Mouse (Mus musculus): ENCODE data around the gene Ppp2r2c.
A peak's percentile ranks its signal among the peaks of the same experiment; 100 is the strongest.

The Ppp2r2c gene

DNA sequence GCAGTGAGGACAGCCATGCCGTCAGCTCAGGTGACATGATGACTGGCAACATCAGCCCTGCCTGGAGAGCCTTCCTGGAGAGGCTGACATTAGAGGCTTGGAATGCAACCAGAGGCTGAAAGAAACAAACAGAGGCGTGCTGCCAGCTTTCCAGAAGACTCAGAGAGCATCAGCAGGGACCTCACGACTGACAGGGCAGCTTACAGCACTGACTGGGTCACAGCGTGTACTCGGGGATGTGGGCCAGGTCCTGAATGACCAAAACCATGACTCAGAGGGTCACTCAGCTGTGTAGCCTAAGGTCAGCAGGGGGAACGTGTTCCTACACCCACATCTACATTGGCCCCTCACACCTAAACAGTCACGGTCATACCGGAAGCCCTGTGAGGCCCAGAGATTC lies 110.7 kb downstream of the Ppp2r2c start:
- DNase-seq (ENCODE audit: low read depth, low spot score), result no peak

GRCm38 (mm10) chr5:36979631-36980030 lies 111.3 kb downstream of the Ppp2r2c start:
- no peak for DNase-seq (ENCODE audit: low read depth, low spot score)

DNA sequence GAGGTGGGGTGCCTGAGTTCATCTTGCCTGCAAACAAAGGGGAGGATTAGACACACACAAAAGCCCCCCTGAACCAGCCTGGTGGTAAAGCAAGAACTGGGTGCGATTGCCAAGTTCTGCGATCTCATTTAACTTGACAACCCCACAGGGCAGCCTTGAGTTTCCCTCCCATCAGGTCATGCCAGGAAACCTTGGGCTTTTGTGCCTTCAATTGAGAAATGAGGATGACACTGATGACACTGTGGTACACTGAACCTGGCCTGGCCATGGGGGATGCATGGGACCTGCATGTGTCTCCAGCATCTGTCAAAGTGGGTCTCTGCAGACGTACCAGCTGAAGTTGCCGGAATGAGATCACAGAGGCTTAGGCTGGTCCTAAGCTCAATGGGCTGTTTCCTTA lies 114.0 kb downstream of the Ppp2r2c start:
- no peak for DNase-seq (ENCODE audit: low read depth, low spot score)

DNA sequence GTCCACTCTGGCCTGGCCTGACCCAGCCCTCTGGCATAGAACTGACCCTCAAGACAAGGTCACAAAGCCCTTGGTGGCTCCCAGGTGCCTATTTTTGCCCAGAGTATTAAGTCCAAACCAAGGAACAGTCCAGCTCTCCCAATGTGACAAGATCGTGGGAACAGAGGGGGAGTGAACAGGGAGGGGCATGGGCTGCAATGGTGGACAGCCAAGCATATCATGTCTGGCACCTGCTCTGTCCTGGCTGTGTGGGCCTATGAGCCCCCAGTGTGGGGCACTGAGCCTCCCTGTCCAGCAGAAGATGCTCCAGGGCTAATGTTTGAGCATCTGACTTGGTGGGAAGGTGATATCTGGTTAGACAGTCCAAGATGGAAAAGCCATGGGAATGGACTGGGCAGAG lies 118.3 kb downstream of the Ppp2r2c start:
- no peak for DNase-seq (ENCODE audit: low read depth, low spot score)

GRCm38 (mm10) chr5:36988124-36988780 lies 119.9 kb downstream of the Ppp2r2c start:
- DNase-seq (ENCODE audit: low read depth, low spot score), result no peak

DNA sequence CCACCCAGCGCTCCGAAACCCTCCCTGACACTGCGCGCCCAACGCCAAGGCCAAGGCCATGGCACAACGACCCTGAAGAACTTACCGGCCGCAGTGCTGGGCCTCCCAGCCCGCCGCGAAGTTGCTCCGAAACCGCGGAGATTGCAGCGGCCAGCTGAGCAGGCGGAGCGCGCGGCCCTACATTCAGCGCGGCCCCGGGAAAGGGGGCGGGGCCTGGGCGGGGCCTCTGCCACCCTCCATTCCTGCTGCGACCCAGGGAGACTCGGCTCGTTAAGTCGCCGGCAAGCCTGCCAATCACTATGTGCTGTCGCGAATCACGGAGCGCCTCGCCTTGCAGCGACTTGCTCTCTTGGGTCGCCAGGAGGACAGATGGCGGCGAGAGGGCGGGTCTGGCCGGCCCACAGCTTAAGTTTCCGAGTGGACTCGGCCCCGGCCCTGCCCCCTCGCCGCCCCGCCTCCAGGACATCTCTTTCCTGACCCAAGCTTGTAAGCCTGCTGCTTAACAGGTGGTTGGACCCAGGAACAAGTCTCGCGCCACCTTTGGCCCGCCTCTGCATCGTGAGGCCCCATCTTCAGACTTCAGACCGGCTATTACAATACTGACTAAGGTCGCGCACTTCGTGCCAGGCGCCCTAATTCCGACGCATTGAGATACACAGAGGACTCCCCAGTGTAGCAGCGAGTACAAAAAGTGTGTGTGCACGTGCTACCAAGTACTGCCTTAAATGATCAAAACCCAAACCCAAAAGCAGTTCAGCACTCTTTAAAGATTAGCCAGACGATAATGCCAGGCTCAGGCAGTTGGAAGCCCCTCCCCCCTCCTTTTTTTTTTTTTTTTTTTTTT lies 120.7 kb downstream of the Ppp2r2c start, which contains the start of gene Wfs1:
Gene Wfs1, minus strand, starts transcription at position 425 of the 844 bp plus-strand sequence.
- peak; percentile 95 for DNase-seq (ENCODE audit: low read depth, low spot score)

DNA sequence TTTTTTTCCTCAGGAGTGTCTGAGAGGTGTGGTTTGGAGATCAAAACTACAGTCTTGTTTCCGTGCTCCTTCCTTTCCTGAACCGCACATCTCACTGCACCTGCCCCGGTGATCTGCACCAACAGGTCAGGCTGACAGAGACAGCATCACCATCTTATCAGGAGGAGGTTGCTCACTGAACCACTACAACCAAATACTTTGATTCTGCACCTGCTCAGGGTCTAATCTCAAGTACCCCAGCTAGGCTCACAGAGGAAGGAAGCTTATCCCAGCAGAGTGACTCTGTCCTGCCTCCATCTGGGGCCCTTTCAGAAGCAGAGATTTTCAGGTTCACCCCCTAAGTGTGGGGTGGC lies 121.3 kb downstream of the Ppp2r2c start:
- no peak for DNase-seq (ENCODE audit: low read depth, low spot score)

DNA sequence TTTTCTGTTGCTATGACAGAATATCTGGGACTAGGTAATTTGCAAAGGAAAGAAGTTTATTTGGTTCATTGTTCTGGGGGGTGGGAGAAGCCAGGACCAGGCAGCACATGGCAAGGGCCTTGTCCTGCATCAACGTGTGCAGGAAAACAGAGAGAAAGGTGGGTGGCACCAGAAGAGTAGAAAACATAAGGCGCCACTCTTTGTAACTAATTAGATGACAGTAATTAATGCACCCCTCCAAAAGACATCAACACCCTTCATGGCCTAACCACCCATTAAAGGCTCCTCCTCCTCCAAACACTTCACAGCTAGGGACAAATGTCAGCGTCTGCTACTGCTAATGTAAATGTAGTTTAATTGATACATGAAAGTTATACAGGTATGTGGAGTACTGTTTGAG lies 121.9 kb downstream of the Ppp2r2c start:
- DNase-seq (ENCODE audit: low read depth, low spot score), result no peak

- DNase-seq (ENCODE audit: low read depth, low spot score), result no peak
These were observed 122.5 kb downstream of the Ppp2r2c start for GRCm38 (mm10) chr5:36990631-36991350.

GRCm38 (mm10) chr5:36996410-36996809 lies 128.1 kb downstream of the Ppp2r2c start:
- DNase-seq (ENCODE audit: low read depth, low spot score), result peak; percentile 45

GRCm38 (mm10) chr5:36997996-36998395 lies 129.7 kb downstream of the Ppp2r2c start:
- DNase-seq (ENCODE audit: low read depth, low spot score), result peak; percentile 38

DNA sequence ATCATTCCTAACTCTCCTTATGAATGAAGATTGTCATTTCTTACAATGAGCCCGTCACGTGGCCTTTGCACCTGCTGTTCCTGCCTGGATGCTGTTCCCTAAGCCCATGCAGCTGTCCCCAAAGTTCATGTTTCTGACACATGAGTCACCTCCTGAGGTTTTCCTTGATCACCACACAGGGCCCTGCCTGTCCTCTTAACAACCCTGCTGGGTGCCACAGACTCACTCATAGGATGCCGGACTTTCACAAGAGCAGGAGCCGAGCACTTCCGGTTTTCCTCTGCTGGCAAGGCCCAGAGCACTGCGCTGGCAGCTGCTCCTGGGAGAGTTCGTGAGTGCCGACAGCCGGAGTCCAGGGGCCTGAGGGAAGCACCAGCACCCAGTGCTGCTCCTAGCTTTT lies 132.7 kb downstream of the Ppp2r2c start:
- no peak for DNase-seq (ENCODE audit: low read depth, low spot score)

GRCm38 (mm10) chr5:37002001-37002400 lies 133.7 kb downstream of the Ppp2r2c start:
- peak; percentile 60 for DNase-seq (ENCODE audit: low read depth, low spot score)

Measured in CD4-positive helper T cell, adult 2 months (primary cell).